Mouse (Mus musculus) kidney, postnatal 36 days (tissue): ENCODE results near the gene Gm2a.
"Not testable (repeated sequence)": the region's sequence is repeated elsewhere in the genome, so short reads cannot be mapped to it uniquely, and the experiment has no call there.

Experiments
- DNase-seq, 2 experiments: peaks; one replicate each; pipeline ENCODE4 v3.0.0; 2021 to 2022; ENCODE audit warnings: mixed read lengths in 2 of 2

The Gm2a gene

GRCm38 (mm10) chr11:55098189-55098915 lies 437 bp downstream of the Gm2a start:
- no peak for DNase-seq

GRCm38 (mm10) chr11:55099019-55099771 lies 1.3 kb downstream of the Gm2a start:
- DNase-seq = no peak

- no peak for DNase-seq
Observed at GRCm38 (mm10) chr11:55099868-55100267, 2.0 kb downstream of the Gm2a start.

DNA sequence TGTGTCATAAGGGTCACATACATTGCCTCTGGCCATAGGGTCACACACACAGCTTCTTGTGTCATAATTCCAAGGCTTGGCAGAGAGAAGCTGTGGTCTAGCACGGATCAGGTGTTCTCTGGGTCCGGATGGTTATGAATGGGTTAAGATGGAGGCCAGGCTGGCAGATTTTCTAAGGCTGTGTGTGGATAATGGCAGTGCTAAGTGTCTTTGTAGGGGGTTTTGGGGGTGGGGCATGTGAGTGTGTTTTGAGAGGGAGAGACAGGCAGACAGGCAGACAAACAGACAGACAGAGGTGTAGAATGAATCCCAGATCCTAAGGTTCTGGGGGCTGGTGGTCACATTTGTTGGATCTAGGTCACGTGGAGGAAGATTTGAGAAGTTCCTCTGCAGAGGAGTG lies 4.1 kb downstream of the Gm2a start:
- DNase-seq = no peak

DNA sequence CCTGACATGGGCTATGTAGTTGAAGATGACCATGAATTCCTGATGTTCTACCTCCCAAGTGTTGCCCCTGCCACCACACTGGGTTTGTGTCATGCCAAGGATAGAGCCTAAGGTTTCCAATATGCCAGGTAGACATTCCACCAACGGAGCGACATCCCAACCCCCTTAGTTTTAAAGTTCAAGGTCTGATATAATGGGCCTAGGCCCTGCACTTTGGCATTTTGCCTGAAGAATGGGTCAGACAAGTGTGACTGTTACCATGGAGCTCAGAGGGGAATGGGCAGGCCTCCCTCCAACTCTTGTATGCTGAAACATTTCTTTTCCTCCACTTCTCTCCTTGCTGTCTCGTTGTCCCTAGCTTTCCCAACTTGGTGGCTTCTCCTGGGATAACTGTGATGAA lies 5.3 kb downstream of the Gm2a start:
- peak; percentile 75 to 91 for DNase-seq

GRCm38 (mm10) chr11:55105389-55105788 lies 7.5 kb downstream of the Gm2a start:
- peak; percentile 87 to 93 for DNase-seq

DNA sequence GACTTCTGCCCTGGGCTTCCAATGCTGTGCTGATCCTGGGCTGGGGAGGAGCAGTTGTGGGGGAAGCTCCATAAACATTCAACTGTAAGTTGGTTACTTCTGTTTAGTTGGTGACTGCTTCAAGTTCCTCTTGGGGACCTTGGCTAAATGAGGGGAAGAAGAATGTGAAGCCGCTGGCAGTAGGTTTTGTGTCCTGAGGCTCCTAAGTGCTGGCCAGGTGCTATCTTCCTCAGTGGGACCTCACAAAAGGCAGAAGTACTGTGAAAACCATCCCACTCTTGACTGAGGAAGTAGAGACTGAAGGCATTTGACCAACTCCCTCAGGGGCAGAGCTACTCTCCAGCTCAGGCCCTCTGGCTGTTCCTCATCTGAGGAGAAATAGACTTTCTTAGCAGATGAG lies 8.7 kb downstream of the Gm2a start:
- no peak for DNase-seq

DNA sequence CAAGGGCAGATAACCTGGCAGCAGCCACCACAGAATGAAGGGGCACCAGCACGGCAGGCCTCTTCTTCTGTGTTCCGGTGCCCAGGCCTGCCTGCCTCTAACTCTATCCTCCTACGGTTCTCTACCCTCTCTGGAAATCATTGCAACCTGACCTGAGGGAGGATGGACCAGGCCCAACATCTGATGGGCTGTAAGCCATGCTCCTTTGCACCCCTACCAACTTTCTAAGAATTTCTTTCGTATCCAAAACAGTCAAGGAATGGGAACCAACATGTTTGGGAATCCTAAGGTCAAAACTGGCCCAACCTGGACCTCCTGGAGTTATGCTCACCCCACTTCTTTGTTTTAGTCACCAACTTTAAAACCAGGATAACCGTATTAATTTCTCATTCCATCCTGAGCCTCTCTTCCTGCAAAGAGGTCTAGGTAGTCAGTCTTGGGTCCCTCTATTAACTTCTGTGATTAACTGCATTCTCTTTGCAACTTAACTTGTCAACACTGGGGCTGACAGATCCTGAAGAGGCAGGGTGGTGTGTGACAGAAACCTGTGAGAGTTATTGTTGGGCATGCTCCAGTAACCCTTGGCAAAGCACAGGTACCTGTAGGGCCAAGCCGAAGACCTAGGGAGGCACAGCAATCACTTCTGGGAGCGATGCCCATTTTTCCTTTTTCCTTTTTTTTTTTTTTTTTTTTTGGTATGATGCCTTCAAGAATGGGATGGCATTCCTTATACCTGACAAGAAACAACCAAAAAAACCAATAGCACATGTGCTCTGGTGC lies 11.8 kb downstream of the Gm2a start:
- DNase-seq = peak; percentile 28 to 39

GRCm38 (mm10) chr11:55110566-55111169 lies 12.8 kb downstream of the Gm2a start:
- peak in 1 of 2 experiments; percentile 32 for DNase-seq

DNA sequence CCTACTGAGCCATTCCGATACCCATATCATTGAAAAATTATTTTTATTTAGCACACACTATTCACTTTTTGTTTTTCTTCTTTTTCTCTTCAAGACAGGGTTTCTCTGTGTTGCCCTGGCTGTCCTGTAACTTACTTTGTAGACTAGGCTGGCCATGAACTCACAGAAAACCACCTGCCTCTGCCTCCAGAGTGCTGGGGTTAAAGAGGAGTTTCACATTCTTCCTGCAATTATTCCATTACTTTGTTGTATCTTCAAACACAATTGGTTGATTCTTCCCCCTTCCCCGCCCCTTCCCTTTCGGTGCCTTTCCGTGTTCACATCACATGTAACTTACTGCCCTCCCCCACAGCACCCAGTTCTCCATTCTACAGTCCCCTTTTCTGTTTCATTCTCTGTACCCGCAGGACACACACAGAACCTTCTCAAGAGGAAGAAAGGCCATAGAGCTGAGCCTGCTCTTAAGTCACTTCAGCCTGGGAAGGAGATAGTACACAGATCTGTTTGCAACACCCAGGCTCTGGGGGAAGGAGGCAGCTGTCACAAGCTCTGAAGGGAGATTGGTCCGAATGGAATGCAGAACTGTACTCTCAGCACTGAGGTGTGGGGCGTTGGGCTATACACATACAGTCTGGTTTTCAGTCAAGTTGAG lies 15.4 kb downstream of the Gm2a start:
- no peak for DNase-seq

DNA sequence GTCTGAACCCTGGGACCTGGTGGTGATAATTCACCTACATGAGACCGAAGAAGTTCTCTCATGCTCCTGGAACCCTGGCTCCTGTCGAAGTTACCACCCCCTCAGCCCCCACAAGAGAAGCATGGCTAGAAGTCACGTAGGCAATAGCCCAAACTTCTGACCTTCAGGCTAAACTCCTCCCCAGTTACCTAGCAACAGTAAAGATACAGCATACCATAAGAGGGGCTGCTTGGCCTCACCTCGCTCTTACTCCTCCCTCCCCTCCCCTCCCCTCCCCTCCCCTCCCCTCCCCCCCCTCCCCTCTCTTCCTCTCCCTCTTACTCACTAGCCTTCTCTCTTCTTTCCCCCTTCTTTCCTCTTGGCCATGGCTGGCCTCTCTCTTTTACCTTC lies 15.9 kb downstream of the Gm2a start:
- DNase-seq = not testable (repeated sequence)

- DNase-seq = no peak
Observed at GRCm38 (mm10) chr11:55114291-55114690, 16.4 kb downstream of the Gm2a start.

- DNase-seq = no peak
Observed at GRCm38 (mm10) chr11:55116004-55116403, 18.1 kb downstream of the Gm2a start.

- no peak for DNase-seq
Observed at GRCm38 (mm10) chr11:55117031-55117430, 19.1 kb downstream of the Gm2a start.

GRCm38 (mm10) chr11:55120279-55120678 lies 22.4 kb downstream of the Gm2a start:
- no peak for DNase-seq

- no peak for DNase-seq
Observed at GRCm38 (mm10) chr11:55120821-55121271, 22.9 kb downstream of the Gm2a start.

- DNase-seq = no peak
Observed at GRCm38 (mm10) chr11:55121430-55121829, 23.5 kb downstream of the Gm2a start.

- no peak for DNase-seq
Observed at GRCm38 (mm10) chr11:55126663-55127062, 28.7 kb downstream of the Gm2a start.

- DNase-seq = no peak
Observed at GRCm38 (mm10) chr11:55127937-55128336, 30.0 kb downstream of the Gm2a start.

- DNase-seq = no peak
Observed at GRCm38 (mm10) chr11:55128411-55128810, 30.5 kb downstream of the Gm2a start.

GRCm38 (mm10) chr11:55131077-55131742 lies 33.3 kb downstream of the Gm2a start:
- DNase-seq = no peak

- no peak for DNase-seq
Observed at GRCm38 (mm10) chr11:55131946-55132345, 34.0 kb downstream of the Gm2a start.
